Mouse (Mus musculus) right cerebral cortex, postnatal 4 days (tissue): Measurements from ENCODE around the gene Slc7a11.

ENCODE experiments used
- DNase-seq: peaks from one replicate; pipeline ENCODE4 v3.0.0-alpha.2; 2022

Gene Slc7a11

DNA sequence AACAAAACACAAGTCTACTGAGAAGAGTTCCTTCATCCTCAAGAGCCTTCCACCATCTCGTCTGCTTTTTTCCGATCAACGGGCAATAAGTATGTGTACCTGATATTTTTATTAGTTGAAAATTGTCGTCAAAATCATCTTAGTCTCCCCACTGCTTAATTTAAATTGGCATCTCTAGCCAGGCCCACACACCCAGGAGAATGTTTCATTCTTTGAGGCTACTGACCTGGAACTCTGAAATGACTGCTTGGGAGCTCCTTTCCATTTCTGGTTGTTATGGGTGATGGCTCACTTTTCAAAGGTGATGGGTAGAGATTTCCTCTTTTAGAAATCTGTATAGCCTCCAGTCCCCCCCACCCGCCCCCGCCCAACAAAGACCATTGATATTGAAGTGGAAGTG, 54.6 kb downstream of the Slc7a11 start:
- DNase-seq = no peak

DNA sequence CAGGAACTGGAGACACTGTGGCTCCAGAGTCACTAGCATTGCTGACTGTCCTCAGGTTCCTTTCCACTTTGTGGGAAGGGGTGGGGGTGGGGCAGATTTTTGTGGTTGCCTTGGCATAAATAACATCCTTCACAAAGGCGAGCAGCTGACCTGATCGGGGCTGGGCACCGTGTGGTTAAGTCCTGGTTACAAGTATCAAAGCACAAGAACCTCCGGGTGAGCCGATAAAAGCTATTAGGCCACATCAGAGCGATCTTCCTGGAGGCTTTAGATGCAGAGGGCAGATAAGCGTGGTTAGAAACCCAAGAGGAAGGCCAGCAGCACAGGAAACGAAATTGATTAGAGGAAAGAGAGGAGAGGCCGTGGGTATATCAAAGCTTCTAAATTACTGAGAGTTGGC, 55.1 kb downstream of the Slc7a11 start:
- no peak for DNase-seq

DNA sequence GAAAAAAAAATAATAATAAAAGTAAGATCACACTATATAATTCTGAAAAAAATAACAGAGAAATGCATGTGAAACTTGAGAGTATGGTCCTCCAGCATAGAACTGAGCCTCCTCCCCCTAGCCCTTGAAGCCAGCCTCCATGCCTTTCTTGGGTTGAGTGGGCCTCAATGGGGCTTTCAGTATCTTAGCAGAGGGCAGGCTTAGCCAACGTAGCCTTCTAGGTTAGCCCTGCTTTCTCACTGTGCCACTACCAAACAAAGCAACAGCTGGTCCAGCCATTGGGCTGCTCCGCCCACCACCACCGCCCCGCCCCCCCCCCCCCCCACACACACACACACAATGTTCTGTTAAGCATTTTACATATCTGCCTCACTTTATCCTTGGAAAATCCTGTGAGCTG, 56.1 kb downstream of the Slc7a11 start:
- DNase-seq = no peak

DNA sequence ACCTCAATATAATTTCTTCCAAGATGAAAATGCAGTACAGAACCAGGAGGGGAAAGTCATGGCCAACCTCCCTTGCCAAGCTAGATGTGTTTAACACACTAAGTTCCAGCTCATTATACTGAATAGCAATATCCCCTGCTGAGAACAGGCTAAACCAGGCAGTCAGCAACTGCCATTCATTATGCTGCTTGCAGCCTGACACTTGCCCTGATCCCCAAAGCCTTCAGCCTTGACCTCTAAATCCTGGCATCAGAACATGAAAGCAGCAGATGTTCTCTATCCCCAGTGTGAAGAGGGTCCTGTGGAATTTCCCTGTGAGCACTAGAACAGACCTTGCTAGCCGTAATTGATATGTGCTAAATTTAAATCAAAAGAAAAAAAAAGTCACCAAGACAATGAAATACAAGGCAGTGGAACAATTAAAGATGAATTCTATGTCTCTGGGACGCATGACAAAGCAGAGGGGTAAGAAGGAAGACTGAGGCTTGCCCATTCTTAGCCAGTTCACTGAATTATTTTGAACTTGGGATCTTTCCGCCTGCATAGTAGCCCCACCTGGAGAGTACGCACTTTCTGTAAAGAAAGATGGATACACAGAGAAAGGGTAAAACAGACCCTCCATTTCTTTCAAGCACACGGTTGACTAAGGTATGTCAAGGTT, 56.7 kb downstream of the Slc7a11 start:
- no peak for DNase-seq

DNA sequence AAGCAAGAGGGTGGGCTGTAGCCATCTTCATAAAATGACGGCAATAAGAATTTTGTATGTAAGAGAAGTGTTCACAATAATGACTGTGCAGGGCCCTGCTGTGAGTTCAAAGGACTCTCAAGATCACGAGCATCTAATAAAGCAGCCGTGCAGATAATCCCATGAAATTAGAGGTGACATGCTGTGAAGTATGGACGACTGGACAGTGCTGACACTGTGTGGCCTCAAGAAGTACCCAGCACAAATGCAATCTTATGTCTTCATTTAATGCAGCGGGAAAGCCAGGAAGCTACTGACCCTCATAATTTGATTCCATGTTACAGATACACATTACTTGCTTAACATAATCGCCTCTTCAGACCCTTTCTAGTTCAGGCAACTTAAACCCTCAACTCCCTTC, 57.3 kb downstream of the Slc7a11 start:
- DNase-seq = no peak

DNA sequence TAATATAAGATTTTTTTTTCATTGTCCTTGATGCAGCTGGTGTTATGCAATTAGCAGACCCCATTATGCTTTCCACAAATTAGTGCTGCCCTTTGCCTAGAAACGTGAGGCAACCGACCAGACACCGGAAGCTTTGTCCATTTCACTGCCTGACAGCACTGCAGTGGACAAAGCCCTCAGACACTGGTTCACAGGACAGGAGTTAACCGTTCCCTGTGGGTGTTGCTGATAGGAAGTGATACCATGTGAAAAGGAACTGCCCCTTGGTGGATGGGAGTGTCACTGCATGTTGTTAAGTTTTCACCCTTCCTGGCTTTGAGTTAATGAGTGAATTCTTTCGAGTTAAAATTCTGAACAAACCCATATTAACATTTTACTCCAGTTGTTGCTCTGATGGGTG, 60.7 kb downstream of the Slc7a11 start:
- no peak for DNase-seq

DNA sequence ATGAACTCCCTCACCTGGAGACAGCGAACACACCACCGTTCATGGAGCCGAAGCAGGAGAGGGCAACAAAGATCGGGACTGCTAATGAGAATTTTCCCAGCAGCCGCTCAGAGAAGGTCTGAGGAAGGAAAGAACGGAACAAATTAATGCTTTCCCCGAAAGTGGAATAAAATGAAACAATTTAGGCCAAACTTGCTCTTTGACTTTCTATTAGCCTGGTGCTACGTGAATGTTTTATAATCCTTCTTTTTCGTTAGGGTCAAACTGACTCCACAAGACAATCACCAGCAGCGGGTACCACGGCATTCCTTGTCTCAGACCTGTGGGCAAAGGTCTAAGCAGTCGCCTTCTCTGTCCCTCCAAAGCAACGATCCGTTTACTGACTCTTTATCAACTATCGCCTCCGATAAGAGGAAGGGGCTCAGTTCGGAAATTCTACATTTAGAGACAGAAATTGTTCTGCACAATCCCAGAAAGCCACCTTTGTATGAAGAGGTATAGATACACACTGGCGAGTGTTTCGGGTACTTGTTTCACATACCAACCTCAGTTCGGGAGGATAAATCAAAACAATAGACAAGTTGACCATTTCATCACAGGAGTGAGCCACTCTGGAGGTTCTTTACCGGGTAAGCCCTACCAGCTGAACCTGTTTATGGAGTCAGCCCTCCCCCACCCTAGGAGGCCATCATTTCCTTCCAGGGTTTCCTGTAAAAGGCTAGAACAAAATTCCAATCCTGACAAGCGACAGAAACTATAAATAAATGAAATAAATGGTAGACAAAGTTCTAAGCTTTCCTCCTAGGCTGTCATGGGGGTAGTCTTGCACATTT, 61.3 kb downstream of the Slc7a11 start:
- no peak for DNase-seq

DNA sequence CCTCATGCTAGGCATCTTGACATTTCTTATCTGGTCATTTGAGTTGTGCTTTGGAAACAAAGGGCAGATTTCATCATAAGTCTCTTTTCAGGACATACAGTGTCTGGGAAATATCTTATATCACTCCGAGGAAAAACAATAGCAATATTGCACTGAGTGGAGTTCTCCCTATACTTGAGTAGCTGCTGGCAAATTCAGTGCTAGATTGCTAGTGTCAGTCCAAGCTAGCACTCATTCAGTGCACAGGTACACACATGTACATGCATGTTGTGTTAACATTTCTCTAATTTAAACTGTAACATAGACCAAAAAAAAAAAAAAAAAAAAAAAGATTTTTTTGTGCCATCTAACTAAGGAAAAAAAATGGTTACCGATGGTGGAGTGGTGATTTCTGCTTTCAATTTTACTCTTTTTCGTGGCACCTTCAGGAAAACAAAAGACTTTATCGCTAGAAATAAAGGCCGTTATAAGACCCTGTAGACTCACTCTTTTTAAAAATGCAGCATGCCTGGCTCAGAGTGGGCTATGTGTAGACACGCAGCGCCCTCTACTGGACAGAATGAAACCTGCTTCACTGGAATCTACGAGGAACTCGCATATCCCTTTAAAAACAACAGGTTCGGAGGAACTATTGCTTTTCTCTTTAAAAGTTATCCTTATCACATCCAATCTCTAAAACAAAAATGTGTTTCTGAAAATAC, 62.1 kb downstream of the Slc7a11 start:
- peak; percentile 95 for DNase-seq

DNA sequence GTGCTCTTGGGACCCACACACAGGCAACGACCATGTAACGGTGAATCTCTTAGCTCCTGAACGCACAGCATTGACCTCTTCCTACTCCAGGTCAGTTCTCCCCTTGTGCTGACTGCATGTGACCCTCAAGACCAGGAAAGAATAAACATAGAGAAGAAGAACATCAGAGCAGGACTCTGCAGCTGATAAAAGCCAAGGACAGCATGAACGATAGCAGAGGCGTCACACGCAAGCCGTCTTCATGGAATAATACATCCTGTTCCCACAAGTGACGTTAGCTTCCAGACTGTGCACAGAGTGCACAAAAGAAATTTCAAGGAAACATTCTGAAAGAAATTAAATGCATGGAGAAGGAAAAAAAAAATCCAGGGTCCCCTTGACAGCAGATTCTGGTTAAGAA, 63.5 kb downstream of the Slc7a11 start:
- DNase-seq = no peak

DNA sequence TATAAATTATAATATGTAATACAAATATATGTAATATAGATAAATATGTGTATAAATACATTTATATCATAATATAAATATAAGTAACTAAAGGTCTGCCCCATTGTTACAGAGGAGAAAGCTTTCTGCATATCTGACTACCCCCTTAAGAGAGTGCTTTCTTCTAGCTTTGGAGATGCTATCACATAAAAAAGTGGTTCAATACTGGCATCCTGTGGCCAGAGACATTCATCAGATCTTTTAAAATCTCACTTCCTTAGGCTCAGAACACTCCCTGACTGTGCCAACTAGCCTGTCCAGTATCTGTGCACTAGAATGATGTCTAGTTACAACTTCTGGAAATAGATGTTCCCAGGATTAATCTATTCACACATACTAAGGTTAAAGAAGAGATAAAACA, 67.9 kb downstream of the Slc7a11 start:
- no peak for DNase-seq

DNA sequence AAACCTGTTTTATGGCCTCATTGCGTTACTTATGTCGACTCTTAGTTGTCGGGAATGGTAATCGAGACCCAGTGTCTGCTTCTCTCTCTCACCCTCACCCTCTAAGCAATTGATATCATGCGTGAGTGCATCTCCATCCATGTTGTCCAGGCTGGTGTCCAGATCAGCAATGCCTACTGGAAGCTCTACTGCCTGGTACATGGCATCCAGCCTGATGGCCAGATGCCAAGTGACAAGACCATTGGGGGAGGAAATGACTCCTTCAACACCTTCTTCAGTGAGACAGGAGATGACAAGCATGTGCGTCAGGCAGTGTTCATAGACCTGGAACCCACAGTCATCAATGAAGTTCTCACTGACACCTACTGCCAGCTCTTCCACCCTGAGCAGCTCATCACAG, 73.6 kb downstream of the Slc7a11 start:
- no peak for DNase-seq

DNA sequence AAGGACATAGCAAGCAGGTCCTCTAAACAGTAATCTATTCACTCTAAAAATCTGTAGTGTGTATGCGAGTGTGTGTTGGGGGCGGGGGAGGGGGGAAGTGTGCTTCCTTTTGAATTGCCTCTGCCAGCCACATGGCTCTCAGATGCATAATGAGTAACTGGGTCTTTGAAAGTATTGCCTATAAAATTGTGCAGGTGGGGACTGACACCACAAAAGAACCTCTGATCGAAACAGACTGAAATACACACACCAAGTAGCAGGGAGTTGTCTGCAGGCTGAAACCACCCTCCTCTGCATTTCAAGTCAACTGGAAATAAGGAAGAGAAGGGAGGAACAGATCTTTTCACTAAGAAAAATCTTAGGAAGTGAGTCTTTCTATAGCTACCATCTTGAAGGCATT, 76.2 kb downstream of the Slc7a11 start:
- DNase-seq = no peak

DNA sequence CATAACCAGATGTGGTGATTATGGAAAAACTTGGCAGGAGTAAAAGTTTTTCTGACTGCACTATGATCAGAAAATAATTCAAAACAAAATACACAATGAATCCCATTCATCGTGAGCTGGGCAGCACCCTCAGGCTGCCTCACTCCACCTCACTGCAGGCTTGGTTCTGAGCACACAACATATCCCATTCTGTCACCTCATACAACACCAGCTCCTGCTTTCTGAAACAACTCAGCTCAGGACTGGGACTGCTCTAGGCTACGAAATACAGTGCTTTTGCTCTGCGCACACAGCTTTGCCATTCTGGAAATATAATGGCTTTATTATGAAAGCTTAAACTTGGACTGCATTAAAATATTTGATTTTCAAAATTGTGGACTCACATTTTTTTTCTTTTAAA, 79.8 kb downstream of the Slc7a11 start:
- no peak for DNase-seq

DNA sequence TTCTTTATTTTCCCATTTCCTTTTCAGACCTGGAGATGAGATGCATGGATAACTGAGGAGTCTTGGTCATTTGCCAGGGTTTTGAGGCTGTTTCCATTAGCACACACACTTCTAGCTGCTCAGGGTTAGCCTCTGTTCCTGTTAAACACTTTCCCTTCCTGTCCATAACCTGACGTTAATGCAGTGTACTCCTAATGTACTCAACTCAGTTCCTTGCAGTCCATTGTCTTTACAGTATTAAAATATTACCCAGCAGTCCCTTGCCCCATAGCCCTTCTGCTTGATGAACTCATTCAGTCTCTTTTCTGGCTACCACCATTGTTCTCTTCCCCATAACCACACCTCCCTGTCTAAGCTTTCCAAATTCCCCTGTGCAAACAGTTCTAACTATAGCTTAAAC, 96.3 kb downstream of the Slc7a11 start:
- no peak for DNase-seq

DNA sequence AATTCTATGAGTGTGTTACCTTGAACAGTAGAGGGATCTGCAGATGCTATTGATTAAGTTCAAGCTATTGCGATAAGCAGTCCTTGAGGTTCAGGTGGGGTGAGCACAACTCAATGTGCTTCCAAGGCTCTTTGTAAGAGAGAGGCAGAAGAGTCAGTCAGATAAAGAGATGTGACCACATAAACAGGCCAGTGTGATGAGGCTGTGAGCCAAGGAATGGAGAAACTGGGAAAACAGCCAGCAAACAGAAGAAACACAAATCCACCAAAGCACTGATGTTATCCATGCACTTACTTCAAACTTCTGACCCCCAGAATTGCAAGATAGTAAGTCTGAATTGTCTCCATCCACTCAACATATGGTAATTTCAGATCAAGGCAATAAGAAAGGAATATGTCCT, 99.0 kb downstream of the Slc7a11 start:
- no peak for DNase-seq

DNA sequence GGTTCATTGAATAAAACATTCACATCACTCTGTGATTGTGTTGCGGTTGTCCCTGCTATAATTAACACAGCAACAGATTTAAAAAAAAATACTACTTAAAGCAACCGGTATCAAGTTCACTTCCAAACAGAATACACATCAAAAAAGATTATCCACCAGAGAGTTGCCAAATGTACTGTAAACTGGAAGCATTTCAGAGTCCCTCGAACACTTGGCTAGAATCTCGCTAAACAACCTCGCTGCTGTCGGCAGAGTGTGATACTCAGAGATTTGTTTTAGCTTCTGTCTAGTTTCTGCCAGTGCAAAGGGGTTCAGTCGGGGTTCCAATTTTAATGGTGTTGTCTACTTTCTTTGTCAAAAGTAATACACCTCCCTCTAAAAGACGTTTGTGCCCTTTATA, 118.9 kb downstream of the Slc7a11 start:
- DNase-seq = no peak

DNA sequence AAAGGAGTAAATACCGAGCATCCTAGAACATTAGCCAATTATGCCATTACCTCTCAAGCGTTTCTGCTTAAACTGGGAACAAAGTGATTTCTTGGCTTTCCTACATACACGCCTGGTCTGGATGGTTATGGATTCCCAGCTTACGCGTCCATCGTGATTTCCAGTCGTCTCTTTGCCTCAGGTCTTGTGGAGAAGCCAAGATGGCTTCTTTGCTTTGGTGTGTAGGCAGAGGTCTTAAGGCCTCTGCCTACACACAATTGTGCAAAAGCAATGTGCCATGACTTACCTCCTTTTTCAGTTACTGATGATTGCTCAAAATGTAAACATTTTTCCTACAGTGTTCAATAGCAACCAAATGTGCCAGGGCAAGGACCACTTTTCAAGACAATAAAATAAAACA, 119.5 kb downstream of the Slc7a11 start:
- no peak for DNase-seq

DNA sequence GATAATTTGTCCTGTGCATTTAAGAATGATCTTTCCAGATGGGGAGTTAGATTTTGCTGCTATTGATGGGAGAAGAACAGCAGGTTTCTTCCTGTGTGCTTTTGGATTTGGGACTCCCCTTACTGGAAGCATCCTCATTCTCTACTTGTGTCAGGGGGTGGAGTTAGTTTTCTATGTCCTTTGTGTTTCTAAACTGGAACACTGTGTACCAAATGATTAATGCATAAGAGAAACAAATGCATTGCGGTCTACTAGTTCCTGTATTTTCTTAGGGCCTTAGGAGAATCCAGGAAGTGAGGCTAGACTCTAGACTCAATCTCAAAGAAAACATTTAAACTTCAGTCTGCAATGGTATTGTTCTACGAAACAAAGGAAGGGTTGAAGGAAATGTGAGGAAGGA, 122.6 kb downstream of the Slc7a11 start:
- DNase-seq = no peak

DNA sequence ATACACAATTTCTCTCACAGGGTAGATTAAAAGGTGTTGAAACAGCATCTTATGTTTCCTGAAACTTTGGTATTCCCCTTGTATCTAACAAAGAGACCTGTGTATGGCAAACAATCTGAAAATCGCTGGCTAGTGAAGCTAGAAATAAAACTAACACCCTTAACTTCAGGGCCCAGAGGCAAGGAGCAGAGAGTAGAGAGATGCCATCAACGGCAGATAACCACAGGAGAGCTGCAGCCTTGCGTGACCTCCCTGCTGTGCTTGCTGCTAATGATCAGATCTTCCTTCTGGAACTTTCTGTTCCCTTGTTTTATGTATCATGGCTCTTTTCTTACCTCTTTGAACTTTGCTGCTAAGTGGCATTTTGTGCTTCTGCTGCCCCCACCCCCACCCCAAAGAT, 125.3 kb downstream of the Slc7a11 start:
- DNase-seq = no peak

DNA sequence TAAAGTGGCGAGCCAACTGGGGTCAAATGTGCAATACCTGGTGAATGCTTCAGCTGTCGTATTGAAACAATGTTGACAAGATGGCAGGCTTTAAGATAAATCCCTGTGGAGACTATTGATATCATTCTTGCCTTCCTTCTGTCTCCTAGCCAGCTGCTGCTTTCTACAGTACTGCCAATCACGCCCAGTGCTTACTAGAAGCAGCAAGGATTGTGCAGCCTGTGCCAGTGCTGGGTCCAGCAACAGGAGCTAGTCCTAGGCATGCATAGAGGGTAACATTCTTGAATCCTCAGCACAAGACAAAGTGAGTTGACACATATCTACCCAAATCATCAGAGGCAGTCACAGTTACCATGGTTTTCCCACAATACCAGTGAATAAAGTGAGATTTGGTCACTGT, 129.6 kb downstream of the Slc7a11 start:
- DNase-seq = no peak

DNA sequence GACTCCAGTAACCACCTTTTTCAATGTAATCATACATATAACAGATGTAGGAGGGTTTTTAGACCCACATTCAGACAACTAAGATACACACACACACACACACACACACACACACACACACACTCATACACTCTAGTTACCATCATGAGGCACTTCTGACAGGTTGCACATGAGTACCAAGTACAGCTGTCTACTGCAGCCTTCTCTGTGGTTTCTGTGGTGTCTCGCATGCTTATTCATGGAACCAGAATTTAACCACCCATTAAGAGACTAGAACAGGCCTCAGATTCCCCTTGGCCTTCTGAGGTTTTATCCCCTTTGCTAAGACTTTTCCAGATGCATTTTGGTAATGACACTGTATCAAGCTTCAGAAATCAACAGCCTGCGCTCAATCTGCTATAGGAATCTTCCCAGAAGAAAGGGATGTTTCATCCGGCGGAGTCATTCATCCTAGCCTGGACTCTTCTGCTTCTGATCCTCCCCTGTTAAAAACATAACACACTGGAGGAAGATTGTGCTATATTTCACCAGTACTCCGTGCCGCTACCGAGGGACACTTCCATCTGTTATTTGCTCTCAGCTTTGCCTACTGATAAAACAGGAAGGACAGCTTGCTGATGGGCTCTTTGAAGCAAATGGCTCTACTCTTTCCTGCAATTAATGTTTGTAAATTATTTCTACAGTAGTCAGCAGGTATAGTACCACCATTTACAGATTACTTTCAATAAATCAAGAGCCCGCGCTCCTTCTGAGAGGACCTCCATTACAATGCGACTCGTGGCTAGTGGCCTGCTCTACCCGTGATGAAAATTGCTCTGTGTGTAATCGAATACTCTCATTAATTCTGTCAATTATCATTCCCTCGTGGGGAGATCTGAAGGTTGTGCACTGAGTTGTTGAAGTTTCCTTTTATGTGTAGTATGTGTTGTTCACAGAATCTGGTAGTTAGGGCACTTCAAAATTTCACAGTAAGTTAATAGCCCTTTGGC, 135.8 kb downstream of the Slc7a11 start:
- DNase-seq = no peak

DNA sequence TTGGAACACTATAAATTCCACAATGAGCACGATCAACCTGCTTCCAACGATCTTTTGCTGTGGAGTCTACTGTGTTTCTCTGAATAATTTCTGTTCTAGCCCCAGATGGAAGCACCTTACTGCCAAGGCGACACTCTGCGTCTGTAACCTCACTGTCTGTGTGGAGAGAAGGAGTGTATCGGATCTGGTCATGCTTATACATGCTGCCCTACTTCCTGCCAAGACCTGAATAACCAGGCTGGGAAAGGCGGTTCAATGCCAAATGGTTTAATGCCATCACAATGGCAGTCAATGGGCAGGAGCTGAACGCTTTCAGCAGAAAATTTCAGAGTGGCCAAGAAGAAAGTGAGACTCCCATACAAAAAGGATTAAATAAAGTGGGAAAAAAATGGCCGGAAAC, 137.1 kb downstream of the Slc7a11 start:
- no peak for DNase-seq

DNA sequence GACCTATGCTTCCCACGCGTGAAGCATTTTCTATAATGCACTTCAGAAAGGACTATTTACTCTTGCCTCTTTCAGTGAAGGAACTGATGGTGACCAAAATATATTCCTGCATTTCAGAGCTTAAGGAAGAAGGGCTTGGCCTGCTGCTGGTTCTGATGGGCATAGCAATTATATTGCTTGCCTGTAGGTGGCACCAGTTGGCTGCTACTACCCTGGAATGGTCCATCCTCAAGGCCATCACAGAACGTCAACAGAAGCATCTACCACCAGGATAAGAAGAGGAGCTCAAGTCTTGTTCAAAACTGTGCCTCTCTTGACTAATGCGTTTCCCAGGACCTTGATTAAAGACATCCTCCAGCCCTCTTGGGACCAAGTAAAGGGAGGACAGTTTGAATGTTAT, 139.3 kb downstream of the Slc7a11 start:
- DNase-seq = no peak
